Mouse (Mus musculus): Measurements from ENCODE around the gene Clec10a. TPM values are rescaled to one million over a fixed set of nuclear protein-coding genes. Genes with fewer than 3 reads are reported as not detected.

The Clec10a gene
- total RNA-seq, 2 experiments from 2014 or later: 2.2 TPM

- TF ChIP-seq CTCF (IDR thresholded peaks at IDR 0.05): no peak
- no peak for DNase-seq (ENCODE audit: extremely low spot score in 1 of 2, low spot score in 2 of 2)
- H3K27ac ChIP-seq: peak overlapping the region; percentile 93
- intact Hi-C loops (cut with DNase I): no loop called here
- peak overlapping the region; percentile 76 for H3K4me3 ChIP-seq
Measured at GRCm38 (mm10) chr11:70220323-70220722, 64.3 kb downstream of the Clec10a start.

Other genes with a start within 250 kb of the Clec10a start
- 10 to 100 TPM; 31.0 to 31.7 TPM for gene Gps2, start 242.3 kb upstream of the Clec10a start, total RNA-seq (2021)
- 100 to 1,000 TPM; 408 to 429 TPM for gene Eif5a, start 234.2 kb upstream of the Clec10a start, total RNA-seq (2021)
- 1 to 10 TPM; 9.9 to 10.0 TPM for gene Ybx2, start 220.4 kb upstream of the Clec10a start, total RNA-seq (2021)
- gene Slc2a4, start 208.0 kb upstream of the Clec10a start, total RNA-seq (2021): 1 to 10 TPM; 2.3 to 4.1 TPM
- not detected for gene Cldn7, start 191.4 kb upstream of the Clec10a start, total RNA-seq (2021)
- 100 to 1,000 TPM; 116 to 124 TPM for gene Ctdnep1, start 175.0 kb upstream of the Clec10a start, total RNA-seq (2021)
- gene Elp5, start 173.7 kb upstream of the Clec10a start, total RNA-seq (2021): 10 to 100 TPM; 90.9 to 93.8 TPM
- gene Gabarap, start 165.1 kb upstream of the Clec10a start, total RNA-seq (2021): 100 to 1,000 TPM; 209 to 215 TPM
- 10 to 100 TPM; 44.3 to 48.9 TPM for gene Phf23, start 160.4 kb upstream of the Clec10a start, total RNA-seq (2021)
- 10 to 100 TPM; 32.6 to 32.9 TPM for gene Dvl2, start 155.6 kb upstream of the Clec10a start, total RNA-seq (2021)
- gene Acadvl, start 140.8 kb upstream of the Clec10a start, total RNA-seq (2021): 10 to 100 TPM; 59.4 to 62.5 TPM
- gene Dlg4, start 139.3 kb upstream of the Clec10a start, total RNA-seq (2021): 100 to 1,000 TPM; 818 to 875 TPM
- gene Asgr1, start 102.1 kb upstream of the Clec10a start, total RNA-seq (2021): 1 to 10 TPM; 1.8 to 2.1 TPM
- gene Asgr2, start 63.6 kb upstream of the Clec10a start, total RNA-seq (2021): not detected
- gene Mgl2, start 25.9 kb upstream of the Clec10a start, total RNA-seq (2021): under 1 TPM; 0.81 to 0.94 TPM
- 10 to 100 TPM; 35.7 to 36.9 TPM for gene Slc16a11, start 56.6 kb downstream of the Clec10a start, total RNA-seq (2021)
- gene Slc16a13, start 64.9 kb downstream of the Clec10a start, total RNA-seq (2021): 10 to 100 TPM in 1 of 2 experiments, 1 to 10 TPM in 1; 7.5 to 10.5 TPM
- 1 to 10 TPM; 1.7 to 3.5 TPM for gene Bcl6b, start 73.6 kb downstream of the Clec10a start, total RNA-seq (2021)
- gene 0610010K14Rik, start 81.7 kb downstream of the Clec10a start, total RNA-seq (2021): 10 to 100 TPM; 45.5 to 51.2 TPM
- 1 to 10 TPM; 4.9 to 5.3 TPM for gene Gm21988, start 83.6 kb downstream of the Clec10a start, total RNA-seq (2021)
- 100 to 1,000 TPM; 241 to 270 TPM for gene Rnasek, start 83.6 kb downstream of the Clec10a start, total RNA-seq (2021)
- gene Alox12, start 99.2 kb downstream of the Clec10a start, total RNA-seq (2021): under 1 TPM; 0.16 to 0.19 TPM
- under 1 TPM in 1 of 2 experiments, not detected in 1; 0.33 TPM for gene Alox12e, start 166.4 kb downstream of the Clec10a start, total RNA-seq (2021)
- not detected for gene Alox15, start 195.8 kb downstream of the Clec10a start, total RNA-seq (2021)

Data from left cerebral cortex, adult 2 months (tissue).